Mouse (Mus musculus): Measurements from ENCODE around the gene Rdh13.

- TF ChIP-seq CTCF (conservative IDR thresholded peaks at IDR 0.05; ENCODE audit: low read length) = no peak
- no peak for TF ChIP-seq NANOG (IDR thresholded peaks at IDR 0.05; ENCODE audit: borderline replicate concordance, low read length)
Measured at GRCm38 (mm10) chr7:4478021-4478795, 32.8 kb upstream of the Rdh13 start.

All from E14TG2a.4 (cell line).